Mouse (Mus musculus) kidney, adult 18-20 months (tissue): ENCODE results near the gene Lyzl4.

Source experiments
- DNase-seq: peaks from one replicate; pipeline ENCODE4 v3.0.0; 2021

Lyzl4 gene

GRCm38 (mm10) chr9:121644855-121645254 lies 3.0 kb upstream of the Lyzl4 start:
- DNase-seq, result no peak

- peak; percentile 75 for DNase-seq
These were observed 695 bp upstream of the Lyzl4 start, which contains the start of gene Vipr1 for GRCm38 (mm10) chr9:121642401-121643181. TSS of gene Vipr1 (plus strand) at chr9:121642716.

GRCm38 (mm10) chr9:121641235-121641915 lies 521 bp downstream of the Lyzl4 start:
- no peak for DNase-seq

GRCm38 (mm10) chr9:121639790-121640189 lies 2.1 kb downstream of the Lyzl4 start:
- DNase-seq, result no peak

DNA sequence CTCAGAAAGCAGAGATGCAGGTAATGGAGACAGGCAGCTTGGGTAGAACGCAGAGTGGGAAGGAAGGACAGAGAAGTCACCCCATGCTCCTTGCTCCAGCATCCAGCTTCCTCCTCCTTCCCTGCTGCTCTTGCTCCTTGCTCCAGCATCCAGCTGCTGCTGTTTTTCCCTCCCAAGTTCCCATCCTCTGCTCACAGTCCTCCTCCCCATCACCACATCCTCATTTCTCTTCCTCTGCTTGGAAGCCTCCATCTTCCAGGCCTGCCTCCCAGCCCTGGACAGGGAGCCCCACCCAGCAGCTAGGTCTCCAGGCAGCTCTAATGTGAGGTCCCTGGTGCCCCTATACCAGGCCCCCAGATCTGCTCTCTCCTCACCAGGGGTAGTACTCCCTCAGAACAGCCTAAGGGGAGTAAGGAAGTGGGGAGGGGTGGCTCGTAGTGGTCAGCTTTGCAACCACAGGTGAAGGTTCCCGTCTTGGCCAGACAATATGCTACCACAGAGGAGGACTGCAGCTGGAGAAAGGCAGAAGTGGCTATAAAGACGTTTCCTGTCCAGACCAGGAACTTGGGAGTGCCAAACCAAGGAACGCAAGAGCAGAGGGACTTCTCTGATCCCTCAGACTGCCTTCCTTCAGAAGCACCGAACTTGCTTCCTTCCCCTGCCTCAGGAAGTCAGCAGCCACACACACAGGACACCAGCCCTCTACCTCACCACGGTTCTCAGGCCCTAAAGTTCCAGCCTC lies 5.9 kb downstream of the Lyzl4 start:
- no peak for DNase-seq

DNA sequence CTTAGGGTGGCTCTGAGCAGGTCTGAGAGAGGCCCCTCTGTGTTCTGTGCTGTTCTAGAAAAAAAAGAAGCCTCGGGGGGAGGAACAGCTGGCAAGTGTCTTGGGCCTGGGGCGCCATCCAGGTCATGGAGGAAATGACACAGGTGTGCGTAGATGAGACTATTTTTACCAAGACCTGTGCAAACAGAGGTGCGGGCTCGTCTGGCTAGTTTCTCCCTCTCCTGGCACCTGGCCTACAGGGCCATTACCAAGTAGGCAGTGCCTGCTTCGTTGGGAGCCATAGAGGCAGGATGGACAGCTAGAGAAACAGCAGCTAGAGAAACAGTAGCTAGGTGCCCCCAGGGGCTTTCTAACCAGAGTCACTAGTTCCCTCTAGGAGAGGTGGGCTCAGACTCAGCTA lies 8.6 kb downstream of the Lyzl4 start:
- DNase-seq, result no peak

DNA sequence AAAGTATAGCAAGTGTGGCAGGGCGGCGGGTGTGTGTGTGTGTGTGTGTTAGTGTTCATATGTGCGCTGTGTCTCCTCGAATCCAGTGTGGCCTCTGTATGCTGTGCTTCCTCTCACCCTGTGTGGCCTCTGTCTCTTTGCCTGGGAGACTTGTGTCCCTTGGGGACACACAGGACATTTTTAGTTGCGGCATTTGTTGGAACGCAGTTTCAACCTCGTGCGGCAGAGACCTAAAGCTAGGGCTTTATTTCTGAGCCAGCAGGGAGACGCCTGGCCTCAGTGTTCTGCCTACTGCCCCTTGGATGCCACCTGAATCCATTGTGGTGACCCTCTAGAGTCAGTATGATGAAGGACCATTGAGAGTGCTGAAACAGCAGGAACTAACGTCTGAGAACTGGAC lies 9.0 kb downstream of the Lyzl4 start:
- DNase-seq, result no peak

GRCm38 (mm10) chr9:121631946-121632345 lies 9.9 kb downstream of the Lyzl4 start:
- no peak for DNase-seq

GRCm38 (mm10) chr9:121630627-121631026 lies 11.3 kb downstream of the Lyzl4 start:
- DNase-seq, result no peak

- no peak for DNase-seq
These were observed 17.0 kb downstream of the Lyzl4 start for GRCm38 (mm10) chr9:121624920-121625319.

DNA sequence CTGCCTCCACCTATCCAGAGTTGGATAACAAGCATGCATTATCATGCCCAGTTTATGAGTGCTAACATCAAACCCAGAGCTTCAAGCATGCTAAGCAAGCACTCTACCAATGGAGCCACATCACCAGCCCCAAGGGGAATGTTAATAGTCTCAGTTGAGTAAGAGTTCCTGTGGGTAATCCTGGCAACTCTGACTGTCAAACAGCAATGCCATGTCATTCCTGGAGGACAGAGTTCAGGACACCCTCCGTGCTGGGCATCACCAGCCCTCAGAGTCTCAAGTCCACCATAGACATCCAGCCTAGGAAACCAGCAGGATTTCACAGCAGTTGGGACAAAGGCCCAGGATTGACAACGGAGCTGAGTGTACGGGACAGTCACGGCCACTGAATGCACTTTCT lies 18.7 kb downstream of the Lyzl4 start:
- no peak for DNase-seq

- DNase-seq, result no peak
These were observed 22.5 kb downstream of the Lyzl4 start for GRCm38 (mm10) chr9:121619441-121619840.

GRCm38 (mm10) chr9:121616471-121616870 lies 25.4 kb downstream of the Lyzl4 start:
- DNase-seq, result no peak

- DNase-seq, result no peak
These were observed 27.6 kb downstream of the Lyzl4 start for GRCm38 (mm10) chr9:121614241-121614757.

DNA sequence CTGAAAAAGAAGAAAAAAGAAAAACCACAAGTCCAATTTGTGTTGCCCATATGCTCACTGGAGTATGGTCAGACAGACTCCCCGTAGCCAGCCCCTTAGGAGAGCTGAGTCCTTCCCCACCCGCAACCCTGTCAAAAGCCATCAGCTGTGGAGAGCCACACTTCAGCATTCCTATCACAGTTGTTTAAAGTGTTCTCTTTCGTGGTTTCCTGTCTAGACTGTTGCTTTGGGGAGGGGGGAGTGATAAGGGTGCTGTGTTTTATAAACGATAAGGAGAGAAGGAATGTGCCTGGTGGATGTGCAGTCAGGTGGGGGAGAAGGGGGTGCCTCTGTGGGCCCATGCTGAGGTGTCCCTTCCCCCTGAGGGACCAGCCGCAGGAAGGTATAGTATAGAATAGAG lies 28.7 kb downstream of the Lyzl4 start:
- no peak for DNase-seq

DNA sequence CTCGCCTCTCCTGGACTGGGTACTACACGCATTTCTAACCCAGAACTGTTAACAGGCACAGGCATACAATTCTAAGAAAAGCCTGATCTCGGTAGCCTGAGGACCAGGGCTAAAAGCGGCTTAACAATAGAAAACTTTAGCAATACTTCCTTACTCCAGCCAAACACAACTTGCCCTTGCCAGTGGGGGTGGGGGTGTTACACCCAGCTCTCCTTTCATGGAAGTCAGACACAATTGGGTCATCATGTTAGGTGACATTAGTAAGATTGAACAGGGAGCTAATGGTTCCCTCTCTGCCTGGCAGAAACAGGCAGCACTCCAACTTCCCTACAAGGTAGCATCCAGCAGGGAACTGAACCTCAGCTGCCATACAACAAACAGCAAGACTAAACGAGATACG lies 32.5 kb downstream of the Lyzl4 start:
- DNase-seq, result no peak

DNA sequence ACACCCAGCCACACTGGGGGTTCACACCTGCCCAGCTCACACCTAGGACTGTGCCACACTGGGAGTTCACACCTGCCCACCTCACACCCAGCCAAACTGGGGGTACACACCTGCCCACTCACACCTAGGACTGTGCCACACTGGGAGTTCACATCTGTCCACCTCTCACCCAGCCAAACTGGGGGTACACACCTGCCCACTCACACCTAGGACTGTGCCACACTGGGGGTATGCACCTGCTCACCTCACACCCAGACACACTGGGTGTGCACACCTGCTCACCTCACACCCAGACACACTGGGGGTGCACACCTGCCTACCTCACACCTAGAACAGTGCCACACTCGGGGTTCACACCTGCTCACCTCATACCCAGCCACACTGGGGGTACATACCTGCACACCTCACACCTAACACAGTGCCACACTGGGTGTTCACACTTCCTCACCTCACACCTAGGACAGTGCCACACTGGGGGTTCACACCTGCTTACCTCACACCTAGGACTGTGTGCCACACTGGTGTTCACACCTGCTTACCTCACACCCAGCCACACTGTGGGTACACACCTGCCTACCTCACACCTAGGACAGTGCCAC lies 35.3 kb downstream of the Lyzl4 start:
- no peak for DNase-seq

DNA sequence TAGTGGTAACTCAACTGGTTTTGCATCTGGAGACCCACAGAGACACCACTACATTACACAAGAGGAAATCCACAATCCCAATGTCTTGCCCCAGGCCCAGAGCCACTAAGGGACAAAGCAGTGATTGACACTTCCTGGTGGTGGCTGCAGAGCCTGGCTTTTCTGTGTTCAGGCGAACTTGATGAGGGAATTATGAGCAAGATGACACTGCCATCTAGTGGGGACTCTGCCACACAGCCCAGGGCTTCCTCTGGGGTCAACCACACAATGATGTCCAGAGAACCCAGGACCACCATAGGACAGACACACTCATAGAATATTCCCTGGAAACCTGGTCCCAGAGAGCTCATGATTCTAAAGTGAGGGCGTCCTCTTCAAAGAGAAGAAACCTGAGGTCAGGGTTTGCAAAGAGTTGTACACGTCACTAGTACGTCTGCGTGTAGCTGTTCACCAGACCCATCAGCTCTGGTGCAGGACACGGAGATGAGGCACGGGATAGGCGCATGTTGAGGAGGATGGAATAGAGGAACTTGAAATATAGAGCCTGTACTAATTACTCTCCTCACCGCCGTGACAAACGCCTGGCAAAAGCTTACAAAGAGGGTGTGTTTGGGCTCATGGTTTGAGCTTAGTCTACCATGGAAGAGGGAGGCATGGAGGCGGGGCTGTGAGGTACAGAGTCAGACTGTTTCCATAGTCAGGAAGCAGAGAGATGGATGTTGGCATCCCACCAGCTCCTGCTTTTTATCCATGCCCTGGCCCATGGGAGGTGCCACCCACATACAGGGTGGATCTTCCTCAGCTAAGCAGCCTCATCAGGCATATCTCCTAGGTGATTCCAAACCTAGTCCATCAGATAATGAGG lies 36.2 kb downstream of the Lyzl4 start:
- DNase-seq, result peak; percentile 75

DNA sequence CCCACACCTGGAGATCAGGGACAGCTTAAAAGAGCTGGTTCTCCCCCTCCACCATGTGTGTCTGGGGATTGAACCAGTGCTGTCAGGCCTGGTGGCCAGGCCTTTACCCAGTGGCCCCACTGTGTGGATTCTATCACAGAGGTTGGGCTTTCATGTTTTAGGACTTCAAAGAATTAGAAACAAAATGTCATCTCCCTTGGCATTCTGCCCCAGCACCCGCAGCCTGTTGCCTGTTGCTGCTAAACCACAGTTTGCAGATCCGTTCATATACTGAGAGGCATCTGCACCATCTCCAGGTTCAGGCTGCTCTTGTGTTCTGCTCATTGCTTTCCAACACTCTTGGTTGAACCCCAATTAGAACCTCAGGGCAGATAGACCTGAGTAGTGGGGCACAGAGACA lies 39.5 kb downstream of the Lyzl4 start:
- no peak for DNase-seq

- DNase-seq, result no peak
These were observed 41.0 kb downstream of the Lyzl4 start for GRCm38 (mm10) chr9:121600861-121601427.

- DNase-seq, result no peak
These were observed 41.6 kb downstream of the Lyzl4 start for GRCm38 (mm10) chr9:121600201-121600860.
